28 mouse cellular contexts compared by ENCODE assay signal in the genomic region with DNA sequence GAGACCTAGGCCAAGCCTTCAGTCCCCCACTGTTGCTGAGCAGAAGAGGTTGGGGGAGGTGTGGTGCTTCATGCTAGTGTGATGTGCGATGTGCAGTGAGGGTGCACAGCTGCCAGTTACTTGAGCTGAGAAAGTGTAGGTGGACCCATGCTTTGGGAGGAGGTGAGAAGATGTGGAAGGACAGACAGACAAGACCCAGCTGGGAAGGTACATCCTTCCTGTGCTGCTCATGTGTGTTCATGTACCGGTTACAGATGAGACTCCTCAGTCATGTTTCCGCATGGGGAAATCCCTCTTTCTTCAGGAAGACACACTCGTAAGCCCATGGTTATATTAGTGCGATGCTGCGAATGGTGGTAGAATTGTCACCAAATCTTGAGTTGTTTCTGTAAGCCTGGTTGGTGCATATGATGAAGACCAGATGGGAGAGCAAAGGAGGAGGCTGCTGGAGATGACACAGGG. TPM values are rescaled to one million over a fixed set of nuclear protein-coding genes. Genes with fewer than 3 reads are reported as not detected.
A peak's percentile ranks its signal among the peaks of the same experiment; 100 is the strongest.
DNase-seq lines count a peak whose midpoint lies in the region; ATAC-seq lines count a peak whose summit lies in the region.
"Had no signal": no experiment of that assay in that cellular context is flagged by ENCODE, and none has a peak within 500 bp of the region (broad histone marks: within the 10 kb centered on the region; RNA-seq: fewer than 3 reads in every experiment).

No protein-coding gene starts in this region.

- no peaks in the 10 kb centered on the region for H3K9me3 ChIP-seq in hindbrain, embryonic 16.5 days (ENCODE audit: control insufficient read depth, low read length)
- H3K9me3 ChIP-seq: forebrain, embryonic 12.5 days; G1E; heart, embryonic 12.5 days; hindbrain, embryonic 10.5 days; limb, embryonic 15.5 days; liver, embryonic 15.5 days; lung, embryonic 15.5 days had no signal

- 96% methylated on average over 6 of the region's 6 CpGs for WGBS in hindbrain, embryonic 16.5 days

- H3K4me2 ChIP-seq in hindbrain, embryonic 16.5 days (ENCODE audit: low read length) = no peak overlapping the region
- H3K4me2 ChIP-seq: forebrain, embryonic 12.5 days; heart, embryonic 12.5 days; limb, embryonic 15.5 days; liver, embryonic 15.5 days; lung, embryonic 15.5 days had no signal

- ATAC-seq in frontal cortex, adult (ENCODE audit: low TSS enrichment) = peak; percentile 89
- no peak for ATAC-seq in hindbrain, embryonic 16.5 days
- ATAC-seq: Patski had no signal

- no peak overlapping the region for H3K27ac ChIP-seq in hindbrain, embryonic 16.5 days (ENCODE audit: low read depth, low read length)
- H3K27ac ChIP-seq: forebrain, embryonic 12.5 days; hindbrain, embryonic 10.5 days; limb, embryonic 15.5 days; liver, embryonic 15.5 days; lung, embryonic 15.5 days had no signal

- no peak overlapping the region for H3K4me3 ChIP-seq in hindbrain, embryonic 16.5 days (ENCODE audit: low read length)
- H3K4me3 ChIP-seq: forebrain, embryonic 12.5 days; heart, embryonic 12.5 days; hindbrain, embryonic 10.5 days; limb, embryonic 15.5 days; liver, embryonic 15.5 days; lung, embryonic 15.5 days had no signal

- H3K36me3 ChIP-seq in hindbrain, embryonic 16.5 days (ENCODE audit: control insufficient read depth, insufficient read depth, low read length) = peaks cover 47% of the 10 kb centered on the region

- no peaks in the 10 kb centered on the region for H3K4me1 ChIP-seq in hindbrain, embryonic 16.5 days (ENCODE audit: control insufficient read depth, insufficient read depth, low read depth, low read length)
- H3K4me1 ChIP-seq: forebrain, embryonic 12.5 days; heart, embryonic 12.5 days; hindbrain, embryonic 10.5 days; limb, embryonic 15.5 days; liver, embryonic 15.5 days; lung, embryonic 15.5 days had no signal

- intact Hi-C loops in left cerebral cortex, postnatal 36 days (cut with DNase I) = no loop called here

- DNase-seq in frontal cortex, postnatal 25 days (ENCODE audit: low spot score in 2 of 2) = no peak
- peak; percentile 60 for DNase-seq in right cerebral cortex, adult 18-20 months
- no peak for DNase-seq in right cerebral cortex, postnatal 4 days
- peak; percentile 42 to 58 for DNase-seq in frontal cortex, postnatal 36 days (ENCODE audit: low spot score in 2 of 2)
- peak; percentile 50 to 59 for DNase-seq in left cerebral cortex, postnatal 36 days (ENCODE audit: low spot score in 2 of 2)
- no peak for DNase-seq in lung, postnatal 36 days
- DNase-seq: adrenal gland, adult 8-10 months; cerebellum, adult 18-20 months; cerebellum, postnatal 14 days; gastrocnemius, postnatal 14 days; heart, adult 18-20 months; heart, postnatal 10 days; kidney, adult 8-10 months; kidney, postnatal 14 days; lung, postnatal 4 days; midbrain, embryonic 14.5 days; spleen, adult 18-20 months; thymus, postnatal 25 days had no signal

- no peak overlapping the region for H3K9ac ChIP-seq in hindbrain, embryonic 16.5 days (ENCODE audit: low read depth, low read length)
- H3K9ac ChIP-seq: forebrain, embryonic 12.5 days; heart, embryonic 12.5 days; limb, embryonic 15.5 days; liver, embryonic 15.5 days; lung, embryonic 15.5 days had no signal

- no peaks in the 10 kb centered on the region for H3K27me3 ChIP-seq in hindbrain, embryonic 16.5 days (replicated peaks; ENCODE audit: control insufficient read depth, insufficient read depth, low read length)
- H3K27me3 ChIP-seq: forebrain, embryonic 12.5 days; heart, embryonic 12.5 days; limb, embryonic 15.5 days; liver, embryonic 15.5 days; lung, embryonic 15.5 days; Patski had no signal

RNA-seq across cellular contexts. Expression of a gene that starts 13.3 kb away (rescaled TPM):
- 10 to 100 TPM; 26.6 to 29.8 TPM for total RNA-seq in left cerebral cortex, postnatal 36 days (2021)
- polyA plus RNA-seq in hindbrain, embryonic 16.5 days (2015; fragmentation: Nextera tagmentation; extraction: Ambion mirVana) = 34.2 and 37.7 TPM in 2 replicates

RNA-seq across cellular contexts. Expression of a gene that starts 32.4 kb away (rescaled TPM):
- 10 to 100 TPM; 28.7 to 33.9 TPM for total RNA-seq in left cerebral cortex, postnatal 36 days (2021)
- 39.7 and 42.6 TPM in 2 replicates for polyA plus RNA-seq in hindbrain, embryonic 16.5 days (2015; fragmentation: Nextera tagmentation; extraction: Ambion mirVana)

RNA-seq across cellular contexts. Expression of a gene that starts 48.1 kb away (rescaled TPM):
- total RNA-seq in left cerebral cortex, postnatal 36 days (2021) = 10 to 100 TPM; 36.5 to 37.9 TPM
- polyA plus RNA-seq in hindbrain, embryonic 16.5 days (2015; fragmentation: Nextera tagmentation; extraction: Ambion mirVana) = 7.7 and 8.5 TPM in 2 replicates

Comparison
In these comparisons a context has a peak if more than half of its experiments do, and no peak if none do; other contexts are left out.
1. DNase-seq: peak in right cerebral cortex, adult 18-20 months (single experiment), frontal cortex, postnatal 36 days (2 of 2) and left cerebral cortex, postnatal 36 days (2 of 2); none in frontal cortex, postnatal 25 days (0 of 2), right cerebral cortex, postnatal 4 days (single experiment) and lung, postnatal 36 days (single experiment).